In the genomic region with DNA sequence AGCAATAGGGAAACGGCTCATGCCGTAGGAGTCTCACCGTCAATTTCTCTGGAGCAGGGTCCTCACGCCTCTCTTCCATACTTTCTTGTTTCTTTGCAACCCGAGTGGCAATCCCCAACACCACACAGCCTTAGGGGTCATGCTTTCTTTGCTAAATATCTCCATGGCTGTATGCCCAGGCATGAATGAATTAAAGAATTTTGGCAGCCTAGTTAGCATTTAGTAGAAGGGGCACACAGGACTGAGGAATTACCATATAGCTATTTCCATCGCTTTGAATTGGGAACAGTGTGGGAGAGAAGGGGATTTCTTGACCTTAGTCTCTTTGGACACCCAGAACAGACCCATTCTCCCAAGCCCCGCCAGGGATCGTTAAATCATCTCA, we compare ENCODE assay signal across 23 mouse cellular contexts.
DNase-seq lines count a peak whose midpoint lies in the region; ATAC-seq lines count a peak whose summit lies in the region.
"Had no signal": no experiment of that assay in that cellular context is flagged by ENCODE, and none has a peak within 500 bp of the region (broad histone marks: within the 10 kb centered on the region; RNA-seq: fewer than 3 reads in every experiment).

No protein-coding gene starts in this region.

- peak; percentile 9 for DNase-seq in Muller cell, postnatal 12 days (ENCODE audit: inconsistent ontology term)
- DNase-seq in limb, embryonic 10.5 days (ENCODE audit: low spot score) = no peak
- DNase-seq: adrenal gland, postnatal 25 days; cerebellum, adult 18-20 months; gastrocnemius, postnatal 25 days; heart, adult 11 months; liver, postnatal 0 days; lung, postnatal 36 days had no signal

- H3K27ac ChIP-seq in forebrain, embryonic 16.5 days (ENCODE audit: low read length) = no peak overlapping the region
- H3K27ac ChIP-seq in forebrain, embryonic 15.5 days (replicated peaks) = no peak overlapping the region
- H3K27ac ChIP-seq in kidney, embryonic 16.5 days (ENCODE audit: low read length) = peak overlapping the region; percentile 47; the same call in 1 of the 2 replicates
- no peak overlapping the region; the same call in 1 of the 2 replicates for H3K27ac ChIP-seq in kidney, embryonic 14.5 days (ENCODE audit: low read depth, low read length)
- peak overlapping the region; percentile 74 for H3K27ac ChIP-seq in limb, embryonic 10.5 days
- H3K27ac ChIP-seq in intestine, embryonic 16.5 days (ENCODE audit: low read length) = no peak overlapping the region
- H3K27ac ChIP-seq: heart, embryonic 10.5 days; heart, embryonic 15.5 days; hindbrain, embryonic 12.5 days; layer of hippocampus, adult 2 months; left cerebral cortex, adult 2 months; liver, embryonic 12.5 days; neural tube, embryonic 13.5 days had no signal

- H3K4me3 ChIP-seq in forebrain, embryonic 16.5 days (replicated peaks; ENCODE audit: low read length) = no peak overlapping the region
- no peak overlapping the region for H3K4me3 ChIP-seq in forebrain, embryonic 15.5 days
- H3K4me3 ChIP-seq in kidney, embryonic 16.5 days (ENCODE audit: low read length) = no peak overlapping the region
- no peak overlapping the region for H3K4me3 ChIP-seq in kidney, embryonic 14.5 days (ENCODE audit: low read length)
- no peak overlapping the region for H3K4me3 ChIP-seq in limb, embryonic 10.5 days
- H3K4me3 ChIP-seq in intestine, embryonic 16.5 days (ENCODE audit: low read length) = no peak overlapping the region
- H3K4me3 ChIP-seq: heart, embryonic 10.5 days; heart, embryonic 15.5 days; hindbrain, embryonic 12.5 days; layer of hippocampus, adult 2 months; left cerebral cortex, adult 2 months; liver, embryonic 12.5 days; megakaryocyte, embryonic 14.5 days; neural tube, embryonic 13.5 days had no signal

- 0 out of 2 replicates have a peak, but pooled peaks have one; percentile 47 for ATAC-seq in forebrain, embryonic 16.5 days
- ATAC-seq in forebrain, embryonic 15.5 days (replicated peaks) = no peak
- ATAC-seq in kidney, embryonic 16.5 days (ENCODE audit: low FRiP score, low TSS enrichment) = no peak
- no peak for ATAC-seq in kidney, embryonic 14.5 days (ENCODE audit: low FRiP score, low TSS enrichment)
- ATAC-seq in intestine, embryonic 16.5 days = no peak
- ATAC-seq: CD4-positive, CD25-positive, alpha-beta regulatory T cell, adult 4 months; inflammation-experienced regulatory T-cells, adult 6 months; liver, embryonic 12.5 days; liver, postnatal 0 days had no signal

- 24% methylated on average over 8 of the region's 8 CpGs for WGBS in forebrain, embryonic 16.5 days
- WGBS in forebrain, embryonic 15.5 days = 30% methylated on average over 8 of the region's 8 CpGs
- 25% methylated on average over 8 of the region's 8 CpGs for WGBS in kidney, embryonic 16.5 days
- WGBS in kidney, embryonic 14.5 days = 29% methylated on average over 8 of the region's 8 CpGs
- WGBS in limb, embryonic 10.5 days = 31% methylated on average over 8 of the region's 8 CpGs
- WGBS in intestine, embryonic 16.5 days = 58% methylated on average over 8 of the region's 8 CpGs

- H3K36me3 ChIP-seq in forebrain, embryonic 16.5 days (ENCODE audit: control insufficient read depth, insufficient read depth) = no peaks in the 10 kb centered on the region
- no peaks in the 10 kb centered on the region for H3K36me3 ChIP-seq in forebrain, embryonic 15.5 days
- H3K36me3 ChIP-seq in kidney, embryonic 16.5 days (ENCODE audit: insufficient read depth, low read length) = no peaks in the 10 kb centered on the region
- H3K36me3 ChIP-seq in kidney, embryonic 14.5 days (ENCODE audit: control insufficient read depth, insufficient read depth, low read length) = no peaks in the 10 kb centered on the region
- H3K36me3 ChIP-seq in limb, embryonic 10.5 days = no peaks in the 10 kb centered on the region
- no peaks in the 10 kb centered on the region for H3K36me3 ChIP-seq in intestine, embryonic 16.5 days (ENCODE audit: control insufficient read depth, insufficient read depth, low read length)
- H3K36me3 ChIP-seq: heart, embryonic 10.5 days; heart, embryonic 15.5 days; hindbrain, embryonic 12.5 days; liver, embryonic 12.5 days; neural tube, embryonic 13.5 days had no signal

- H3K9ac ChIP-seq in forebrain, embryonic 16.5 days (replicated peaks; ENCODE audit: low read depth, low read length) = no peak overlapping the region
- H3K9ac ChIP-seq in forebrain, embryonic 15.5 days (replicated peaks) = no peak overlapping the region
- H3K9ac ChIP-seq in kidney, embryonic 16.5 days (replicated peaks; ENCODE audit: low read length) = no peak overlapping the region
- H3K9ac ChIP-seq in kidney, embryonic 14.5 days (ENCODE audit: low read depth, low read length) = no peak overlapping the region
- no peak overlapping the region for H3K9ac ChIP-seq in intestine, embryonic 16.5 days (ENCODE audit: low read depth, low read length)
- H3K9ac ChIP-seq: heart, embryonic 15.5 days; hindbrain, embryonic 12.5 days; liver, embryonic 12.5 days; liver, postnatal 0 days; neural tube, embryonic 13.5 days had no signal

- H3K9me3 ChIP-seq in forebrain, embryonic 16.5 days (ENCODE audit: control insufficient read depth, low read length) = no peaks in the 10 kb centered on the region
- H3K9me3 ChIP-seq in forebrain, embryonic 15.5 days = no peaks in the 10 kb centered on the region
- no peaks in the 10 kb centered on the region for H3K9me3 ChIP-seq in kidney, embryonic 16.5 days (ENCODE audit: low read length)
- H3K9me3 ChIP-seq in kidney, embryonic 14.5 days (ENCODE audit: control insufficient read depth, low read length) = no peaks in the 10 kb centered on the region
- H3K9me3 ChIP-seq in limb, embryonic 10.5 days (replicated peaks) = no peaks in the 10 kb centered on the region
- H3K9me3 ChIP-seq in intestine, embryonic 16.5 days (ENCODE audit: control insufficient read depth, low read length) = no peaks in the 10 kb centered on the region
- H3K9me3 ChIP-seq: heart, embryonic 10.5 days; heart, embryonic 15.5 days; hindbrain, embryonic 12.5 days; liver, embryonic 12.5 days; neural tube, embryonic 13.5 days had no signal

- H3K4me1 ChIP-seq in forebrain, embryonic 16.5 days (replicated peaks; ENCODE audit: control insufficient read depth, insufficient read depth, low read length) = peaks cover 10% of the 10 kb centered on the region
- peaks cover 19% of the 10 kb centered on the region for H3K4me1 ChIP-seq in forebrain, embryonic 15.5 days
- peaks cover 48% of the 10 kb centered on the region for H3K4me1 ChIP-seq in kidney, embryonic 16.5 days (ENCODE audit: insufficient read depth, low read length)
- H3K4me1 ChIP-seq in kidney, embryonic 14.5 days (ENCODE audit: control insufficient read depth, insufficient read depth, low read length) = peaks cover 34% of the 10 kb centered on the region
- H3K4me1 ChIP-seq in limb, embryonic 10.5 days = peaks cover 50% of the 10 kb centered on the region
- H3K4me1 ChIP-seq in intestine, embryonic 16.5 days (ENCODE audit: control insufficient read depth, insufficient read depth, low read length) = no peaks in the 10 kb centered on the region
- H3K4me1 ChIP-seq: heart, embryonic 15.5 days; liver, embryonic 12.5 days; megakaryocyte, embryonic 14.5 days had no signal

- H3K27me3 ChIP-seq in forebrain, embryonic 16.5 days (replicated peaks; ENCODE audit: control insufficient read depth, insufficient read depth, low read length) = no peaks in the 10 kb centered on the region
- H3K27me3 ChIP-seq in forebrain, embryonic 15.5 days = no peaks in the 10 kb centered on the region
- no peaks in the 10 kb centered on the region for H3K27me3 ChIP-seq in kidney, embryonic 16.5 days (ENCODE audit: insufficient read depth, low read length)
- no peaks in the 10 kb centered on the region for H3K27me3 ChIP-seq in kidney, embryonic 14.5 days (ENCODE audit: control insufficient read depth, insufficient read depth, low read length)
- no peaks in the 10 kb centered on the region for H3K27me3 ChIP-seq in limb, embryonic 10.5 days (ENCODE audit: low read depth, poor library complexity, severe bottlenecking)
- H3K27me3 ChIP-seq in intestine, embryonic 16.5 days (replicated peaks; ENCODE audit: control insufficient read depth, insufficient read depth, low read length) = no peaks in the 10 kb centered on the region
- H3K27me3 ChIP-seq: heart, embryonic 15.5 days; hindbrain, embryonic 12.5 days; liver, embryonic 12.5 days; megakaryocyte, embryonic 14.5 days; neural tube, embryonic 13.5 days had no signal

- H3K4me2 ChIP-seq in forebrain, embryonic 16.5 days (ENCODE audit: low read length) = no peak overlapping the region
- H3K4me2 ChIP-seq in forebrain, embryonic 15.5 days (replicated peaks) = no peak overlapping the region
- no peak overlapping the region for H3K4me2 ChIP-seq in kidney, embryonic 16.5 days (replicated peaks; ENCODE audit: low read depth, low read length)
- H3K4me2 ChIP-seq in kidney, embryonic 14.5 days (replicated peaks; ENCODE audit: low read depth, low read length) = no peak overlapping the region
- H3K4me2 ChIP-seq in intestine, embryonic 16.5 days (ENCODE audit: low read depth, low read length) = no peak overlapping the region
- H3K4me2 ChIP-seq: heart, embryonic 15.5 days; hindbrain, embryonic 12.5 days; liver, embryonic 12.5 days; neural tube, embryonic 13.5 days had no signal

Comparison
In these comparisons a context has a peak if more than half of its experiments do, and no peak if none do; other contexts are left out.
1. H3K27ac ChIP-seq: peak in kidney, embryonic 16.5 days (single experiment) and limb, embryonic 10.5 days (single experiment); none in forebrain, embryonic 16.5 days (single experiment), forebrain, embryonic 15.5 days (single experiment), kidney, embryonic 14.5 days (single experiment) and intestine, embryonic 16.5 days (single experiment).